Mouse (Mus musculus): ENCODE measurements around the gene Hadhb. TPM values are rescaled to one million over a fixed set of nuclear protein-coding genes. Genes with fewer than 3 reads are reported as not detected.

Hadhb gene
- polyA plus RNA-seq, 1 experiment from 2014 or later = 139 TPM

DNA sequence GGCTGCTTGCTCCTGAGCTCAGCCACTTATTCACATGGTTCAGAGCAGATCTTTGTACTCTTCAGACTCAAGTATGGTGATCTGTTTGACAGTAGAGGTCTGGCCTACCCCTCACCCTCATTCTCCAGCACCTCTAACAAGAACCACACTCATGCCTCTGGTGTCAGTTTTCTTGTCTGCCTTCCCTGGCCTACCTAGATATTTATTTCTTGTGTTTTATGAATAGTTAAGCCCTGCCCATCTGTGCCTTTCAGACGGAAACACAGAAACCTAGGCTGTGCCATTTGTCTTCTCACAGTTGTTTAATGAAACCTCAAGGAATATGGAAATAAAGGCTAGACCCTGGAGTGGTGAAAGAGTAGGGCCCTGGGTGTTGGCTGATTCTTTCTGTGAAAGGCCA is 37.0 kb upstream of the Hadhb start:
- WGBS = 74% methylated on average over 1 of the region's 1 CpGs
- H3K4me2 ChIP-seq (ENCODE audit: low read depth, low read length) = no peak overlapping the region
- ATAC-seq (replicated peaks; ENCODE audit: insufficient number of reproducible peaks, low FRiP score, low TSS enrichment, low read depth) = no peak

DNA sequence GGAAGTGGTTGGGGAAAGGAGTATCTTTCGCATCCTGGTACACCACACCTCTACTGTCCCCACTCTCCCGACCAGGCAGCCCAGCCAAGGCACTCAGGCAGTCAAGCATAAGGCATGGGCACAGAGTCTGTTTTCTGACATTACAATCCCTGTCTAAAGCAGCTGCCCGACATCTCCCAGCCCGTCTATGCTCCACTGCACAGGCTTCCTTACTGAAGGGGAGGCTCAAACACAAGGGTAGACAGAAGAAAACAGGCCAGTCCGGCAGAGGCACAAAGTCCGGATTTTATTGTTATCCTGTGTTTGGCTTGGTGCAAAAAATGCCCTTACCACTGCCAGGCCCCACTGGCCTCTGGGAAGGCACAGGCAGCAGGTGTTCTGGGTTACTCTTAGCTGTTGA is 35.9 kb upstream of the Hadhb start:
- H3K4me2 ChIP-seq (ENCODE audit: low read depth, low read length) = no peak overlapping the region
- H3K4me1 ChIP-seq (ENCODE audit: control insufficient read depth, insufficient read depth, low read length) = no peaks in the 10 kb centered on the region
- H3K9ac ChIP-seq (replicated peaks; ENCODE audit: low read length) = no peak overlapping the region
- DNase-seq (ENCODE audit: low spot score) (no peak), ATAC-seq (replicated peaks; ENCODE audit: insufficient number of reproducible peaks, low FRiP score, low TSS enrichment, low read depth) (no peak)
- H3K9me3 ChIP-seq (replicated peaks; ENCODE audit: control insufficient read depth, low read length) = no peaks in the 10 kb centered on the region
- H3K36me3 ChIP-seq (replicated peaks; ENCODE audit: control insufficient read depth, insufficient read depth, low read depth, low read length) = peaks cover 11% of the 10 kb centered on the region
- no peak overlapping the region for H3K4me3 ChIP-seq (ENCODE audit: low read depth, low read length)
- WGBS = 91% methylated on average over 6 of the region's 6 CpGs
- no peak overlapping the region for H3K27ac ChIP-seq (replicated peaks; ENCODE audit: low read depth, low read length)
- no peaks in the 10 kb centered on the region for H3K27me3 ChIP-seq (ENCODE audit: control insufficient read depth, insufficient read depth, low read length)

More for the DNA sequence above, 37.0 kb upstream of the Hadhb start:
- Histone ChIP-seq H3K9me3 (replicated peaks; ENCODE audit: control insufficient read depth, low read length) (no peaks in the 10 kb centered on the region), H3K9ac (replicated peaks; ENCODE audit: low read length) (no peak overlapping the region), H3K36me3 (replicated peaks; ENCODE audit: control insufficient read depth, insufficient read depth, low read depth, low read length) (peaks cover 11% of the 10 kb centered on the region), H3K4me3 (ENCODE audit: low read depth, low read length) (no peak overlapping the region), H3K4me1 (ENCODE audit: control insufficient read depth, insufficient read depth, low read length) (no peaks in the 10 kb centered on the region; the same call in 1 of the 2 replicates), H3K27ac (replicated peaks; ENCODE audit: low read depth, low read length) (no peak overlapping the region), H3K27me3 (ENCODE audit: control insufficient read depth, insufficient read depth, low read length) (peaks cover 8% of the 10 kb centered on the region; the same call in 1 of the 2 replicates)
- DNase-seq (ENCODE audit: low spot score) = no peak

DNA sequence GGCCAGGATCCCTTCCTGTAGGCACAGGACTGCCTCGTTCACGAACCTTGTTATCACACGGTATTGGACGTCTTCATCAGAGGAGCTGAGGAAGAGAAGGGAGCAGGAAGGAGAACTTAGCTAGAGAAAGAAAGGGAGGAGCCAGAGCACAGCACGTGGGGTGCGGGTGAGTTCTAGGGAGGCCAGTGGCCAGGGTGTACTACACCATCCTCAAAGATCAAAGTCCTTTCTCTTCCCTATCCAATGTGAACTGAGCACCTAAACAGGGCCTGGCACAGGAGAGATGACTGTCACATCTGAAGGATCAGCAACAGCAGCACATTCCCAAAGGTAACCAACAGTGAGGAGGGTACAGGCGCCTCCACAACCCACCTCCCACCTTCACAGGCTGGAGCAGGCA is 34.9 kb upstream of the Hadhb start:
- WGBS = 88% methylated on average over 7 of the region's 7 CpGs
- Histone ChIP-seq H3K27ac (replicated peaks; ENCODE audit: low read depth, low read length) (no peak overlapping the region), H3K4me1 (ENCODE audit: control insufficient read depth, insufficient read depth, low read length) (no peaks in the 10 kb centered on the region), H3K27me3 (ENCODE audit: control insufficient read depth, insufficient read depth, low read length) (no peaks in the 10 kb centered on the region), H3K36me3 (replicated peaks; ENCODE audit: control insufficient read depth, insufficient read depth, low read depth, low read length) (peaks cover 14% of the 10 kb centered on the region), H3K4me2 (ENCODE audit: low read depth, low read length) (no peak overlapping the region), H3K9ac (replicated peaks; ENCODE audit: low read length) (no peak overlapping the region), H3K4me3 (ENCODE audit: low read depth, low read length) (no peak overlapping the region), H3K9me3 (replicated peaks; ENCODE audit: control insufficient read depth, low read length) (no peaks in the 10 kb centered on the region)
- DNase-seq (ENCODE audit: low spot score) = no peak
- no peak for ATAC-seq (replicated peaks; ENCODE audit: insufficient number of reproducible peaks, low FRiP score, low TSS enrichment, low read depth)

DNA sequence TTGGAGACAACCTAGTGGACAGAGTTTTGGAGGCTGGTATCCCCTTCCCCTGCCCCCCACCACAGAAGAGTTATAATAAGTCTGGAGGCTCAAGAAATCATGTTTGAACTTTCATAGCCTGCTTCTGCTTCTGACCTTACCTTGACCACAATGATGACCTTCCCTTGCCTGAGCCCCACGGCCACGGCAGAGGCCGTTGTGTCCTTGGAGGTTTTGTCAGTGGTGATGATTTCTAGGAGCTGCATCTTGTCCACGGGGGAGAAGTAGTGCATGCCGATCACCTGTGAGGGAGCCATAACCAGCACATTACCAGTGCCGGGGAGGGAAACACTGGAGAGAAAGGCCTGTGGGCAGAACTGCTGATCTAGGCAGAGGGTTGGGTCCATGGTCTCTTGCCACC is 32.6 kb upstream of the Hadhb start:
- Histone ChIP-seq H3K9me3 (replicated peaks; ENCODE audit: control insufficient read depth, low read length) (no peaks in the 10 kb centered on the region), H3K4me2 (ENCODE audit: low read depth, low read length) (no peak overlapping the region), H3K27me3 (ENCODE audit: control insufficient read depth, insufficient read depth, low read length) (no peaks in the 10 kb centered on the region), H3K4me1 (ENCODE audit: control insufficient read depth, insufficient read depth, low read length) (no peaks in the 10 kb centered on the region), H3K27ac (replicated peaks; ENCODE audit: low read depth, low read length) (no peak overlapping the region), H3K36me3 (replicated peaks; ENCODE audit: control insufficient read depth, insufficient read depth, low read depth, low read length) (peaks cover 14% of the 10 kb centered on the region), H3K9ac (replicated peaks; ENCODE audit: low read length) (no peak overlapping the region), H3K4me3 (ENCODE audit: low read depth, low read length) (no peak overlapping the region)
- ATAC-seq (replicated peaks; ENCODE audit: insufficient number of reproducible peaks, low FRiP score, low TSS enrichment, low read depth) = no peak
- no peak for DNase-seq (ENCODE audit: low spot score)
- 89% methylated on average over 6 of the region's 6 CpGs for WGBS

DNA sequence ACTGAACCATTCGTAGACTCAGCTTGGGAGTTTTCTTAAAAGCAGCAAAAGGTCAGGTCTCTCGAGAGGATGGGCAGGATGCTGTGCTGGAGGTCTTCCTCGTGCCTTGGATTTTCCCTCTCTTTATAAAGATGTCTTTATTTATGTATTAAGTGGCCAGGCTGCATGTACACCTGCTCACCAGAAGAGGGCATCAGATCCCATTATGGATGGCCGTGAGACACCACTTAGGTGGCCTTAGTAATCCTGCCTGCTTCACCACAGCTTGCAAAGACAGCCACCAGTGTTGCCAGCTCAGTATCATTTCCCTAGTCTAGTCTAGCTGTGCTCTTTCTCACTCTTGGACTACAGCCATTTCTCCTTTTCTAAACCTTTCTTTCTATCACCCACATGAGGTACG is 29.5 kb upstream of the Hadhb start:
- H3K27ac ChIP-seq (replicated peaks; ENCODE audit: low read depth, low read length) = no peak overlapping the region
- H3K4me2 ChIP-seq (ENCODE audit: low read depth, low read length) = no peak overlapping the region
- DNase-seq (ENCODE audit: low spot score) (peak; percentile 68), ATAC-seq (replicated peaks; ENCODE audit: insufficient number of reproducible peaks, low FRiP score, low TSS enrichment, low read depth) (no peak)
- 43% methylated on average over 5 of the region's 5 CpGs for WGBS
- H3K4me1 ChIP-seq (ENCODE audit: control insufficient read depth, insufficient read depth, low read length) = no peaks in the 10 kb centered on the region
- no peaks in the 10 kb centered on the region for H3K9me3 ChIP-seq (replicated peaks; ENCODE audit: control insufficient read depth, low read length)
- H3K4me3 ChIP-seq (ENCODE audit: low read depth, low read length) = no peak overlapping the region
- no peaks in the 10 kb centered on the region for H3K27me3 ChIP-seq (ENCODE audit: control insufficient read depth, insufficient read depth, low read length)
- H3K36me3 ChIP-seq (replicated peaks; ENCODE audit: control insufficient read depth, insufficient read depth, low read depth, low read length) = peaks cover 14% of the 10 kb centered on the region
- no peak overlapping the region for H3K9ac ChIP-seq (replicated peaks; ENCODE audit: low read length)

DNA sequence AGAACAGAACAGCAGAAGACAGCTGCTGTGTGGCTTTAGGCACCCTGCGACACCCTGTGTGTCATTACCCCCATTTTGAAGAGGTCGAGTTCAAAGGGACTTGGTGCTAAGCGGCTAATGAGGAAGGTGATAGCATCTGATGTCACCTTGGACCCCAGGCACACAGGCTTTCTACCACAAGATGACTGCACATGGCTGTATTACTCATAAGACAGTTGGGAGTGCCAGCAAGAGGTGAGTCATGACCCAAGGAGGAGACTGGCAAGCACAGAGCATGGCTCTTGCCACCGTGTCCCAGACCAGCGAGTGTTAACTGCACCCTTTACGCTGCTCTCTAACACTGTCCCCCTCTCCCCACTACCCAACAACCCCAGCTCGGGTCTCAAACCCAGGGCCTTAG is 28.3 kb upstream of the Hadhb start:
- 87% methylated on average over 7 of the region's 7 CpGs for WGBS
- H3K9ac ChIP-seq (replicated peaks; ENCODE audit: low read length) = no peak overlapping the region
- H3K4me2 ChIP-seq (ENCODE audit: low read depth, low read length) = no peak overlapping the region
- ATAC-seq (replicated peaks; ENCODE audit: insufficient number of reproducible peaks, low FRiP score, low TSS enrichment, low read depth) = no peak
- DNase-seq (ENCODE audit: low spot score) = no peak
- H3K9me3 ChIP-seq (replicated peaks; ENCODE audit: control insufficient read depth, low read length) = no peaks in the 10 kb centered on the region
- H3K36me3 ChIP-seq (replicated peaks; ENCODE audit: control insufficient read depth, insufficient read depth, low read depth, low read length) = peaks cover 14% of the 10 kb centered on the region
- H3K4me3 ChIP-seq (ENCODE audit: low read depth, low read length) = no peak overlapping the region
- H3K27ac ChIP-seq (replicated peaks; ENCODE audit: low read depth, low read length) = no peak overlapping the region
- no peaks in the 10 kb centered on the region for H3K27me3 ChIP-seq (ENCODE audit: control insufficient read depth, insufficient read depth, low read length)
- H3K4me1 ChIP-seq (ENCODE audit: control insufficient read depth, insufficient read depth, low read length) = no peaks in the 10 kb centered on the region

DNA sequence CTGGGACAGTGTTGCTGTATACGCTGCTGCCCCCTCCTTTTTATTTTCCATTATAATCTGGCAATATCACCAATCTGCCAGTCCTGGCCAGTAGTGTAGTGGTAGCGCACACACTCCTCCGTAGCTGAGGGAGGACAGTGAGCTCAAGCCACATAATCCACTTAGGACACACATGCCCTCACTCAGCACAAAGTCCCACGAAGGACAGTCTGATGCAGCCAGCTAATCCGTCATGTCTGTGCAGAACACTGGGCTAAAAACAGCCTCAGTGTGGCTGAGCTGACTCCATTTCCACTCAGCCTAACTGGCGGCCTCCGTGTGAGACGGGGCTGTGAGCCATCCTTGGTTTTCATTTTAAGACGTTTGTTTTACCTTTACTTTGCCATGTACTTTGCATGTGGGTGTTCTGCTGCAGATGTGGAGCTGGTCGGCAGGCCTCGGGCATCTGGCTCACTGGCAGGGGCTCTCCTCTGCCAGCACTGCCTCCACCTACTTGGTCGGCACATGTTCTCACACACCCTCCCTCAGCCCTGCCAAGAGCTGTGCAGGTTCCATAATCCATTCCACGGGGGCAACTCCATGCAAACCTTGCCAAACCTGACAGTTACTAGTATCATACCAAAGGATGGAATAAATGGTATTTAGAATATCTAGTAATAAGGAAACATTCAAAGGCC is 27.0 kb upstream of the Hadhb start:
- Histone ChIP-seq H3K4me1 (ENCODE audit: control insufficient read depth, insufficient read depth, low read length) (no peaks in the 10 kb centered on the region), H3K9ac (replicated peaks; ENCODE audit: low read length) (no peak overlapping the region), H3K27me3 (ENCODE audit: control insufficient read depth, insufficient read depth, low read length) (no peaks in the 10 kb centered on the region), H3K9me3 (replicated peaks; ENCODE audit: control insufficient read depth, low read length) (no peaks in the 10 kb centered on the region), H3K4me2 (ENCODE audit: low read depth, low read length) (no peak overlapping the region), H3K4me3 (ENCODE audit: low read depth, low read length) (no peak overlapping the region), H3K36me3 (replicated peaks; ENCODE audit: control insufficient read depth, insufficient read depth, low read depth, low read length) (peaks cover 9% of the 10 kb centered on the region), H3K27ac (replicated peaks; ENCODE audit: low read depth, low read length) (no peak overlapping the region)
- DNase-seq (ENCODE audit: low spot score) = no peak
- 91% methylated on average over 13 of the region's 13 CpGs for WGBS
- no peak for ATAC-seq (replicated peaks; ENCODE audit: insufficient number of reproducible peaks, low FRiP score, low TSS enrichment, low read depth)

DNA sequence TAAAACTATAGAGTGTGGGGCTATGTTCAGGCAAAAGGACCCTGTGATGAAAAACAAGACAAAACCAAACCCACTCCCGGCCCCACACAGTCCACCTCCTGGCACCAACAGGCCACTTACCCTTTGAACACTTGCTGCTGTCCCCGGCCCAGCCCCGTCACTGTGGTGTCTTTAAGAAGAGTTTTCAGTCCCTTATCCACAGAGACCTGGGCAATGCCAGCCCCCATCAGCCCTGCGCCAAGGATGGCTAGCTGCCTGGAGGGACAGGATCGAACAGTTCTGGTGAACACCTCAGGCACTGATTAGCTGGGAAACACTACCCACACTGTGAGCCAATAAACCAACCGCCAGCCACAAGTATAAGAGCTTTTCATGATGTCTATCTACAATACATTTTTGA is 26.4 kb upstream of the Hadhb start:
- WGBS = 93% methylated on average over 6 of the region's 6 CpGs
- H3K4me3 ChIP-seq (ENCODE audit: low read depth, low read length) = no peak overlapping the region
- no peak overlapping the region for H3K9ac ChIP-seq (replicated peaks; ENCODE audit: low read length)
- no peak overlapping the region for H3K4me2 ChIP-seq (ENCODE audit: low read depth, low read length)
- ATAC-seq (replicated peaks; ENCODE audit: insufficient number of reproducible peaks, low FRiP score, low TSS enrichment, low read depth) (no peak), DNase-seq (ENCODE audit: low spot score) (no peak)
- peaks cover 9% of the 10 kb centered on the region for H3K36me3 ChIP-seq (replicated peaks; ENCODE audit: control insufficient read depth, insufficient read depth, low read depth, low read length)
- H3K27me3 ChIP-seq (ENCODE audit: control insufficient read depth, insufficient read depth, low read length) = no peaks in the 10 kb centered on the region
- no peaks in the 10 kb centered on the region for H3K4me1 ChIP-seq (ENCODE audit: control insufficient read depth, insufficient read depth, low read length)
- no peaks in the 10 kb centered on the region for H3K9me3 ChIP-seq (replicated peaks; ENCODE audit: control insufficient read depth, low read length)
- H3K27ac ChIP-seq (replicated peaks; ENCODE audit: low read depth, low read length) = no peak overlapping the region
